Mouse (Mus musculus) testis, postnatal 14 days (tissue): ENCODE data around the gene Arid1b.
"Not testable (repeated sequence)": the region's sequence is repeated elsewhere in the genome, so short reads cannot be mapped to it uniquely, and the experiment has no call there.

ENCODE experiments used
- DNase-seq: peaks from one replicate; pipeline ENCODE4 v3.0.0; 2021; ENCODE audit warnings: low spot score

Gene Arid1b

DNA sequence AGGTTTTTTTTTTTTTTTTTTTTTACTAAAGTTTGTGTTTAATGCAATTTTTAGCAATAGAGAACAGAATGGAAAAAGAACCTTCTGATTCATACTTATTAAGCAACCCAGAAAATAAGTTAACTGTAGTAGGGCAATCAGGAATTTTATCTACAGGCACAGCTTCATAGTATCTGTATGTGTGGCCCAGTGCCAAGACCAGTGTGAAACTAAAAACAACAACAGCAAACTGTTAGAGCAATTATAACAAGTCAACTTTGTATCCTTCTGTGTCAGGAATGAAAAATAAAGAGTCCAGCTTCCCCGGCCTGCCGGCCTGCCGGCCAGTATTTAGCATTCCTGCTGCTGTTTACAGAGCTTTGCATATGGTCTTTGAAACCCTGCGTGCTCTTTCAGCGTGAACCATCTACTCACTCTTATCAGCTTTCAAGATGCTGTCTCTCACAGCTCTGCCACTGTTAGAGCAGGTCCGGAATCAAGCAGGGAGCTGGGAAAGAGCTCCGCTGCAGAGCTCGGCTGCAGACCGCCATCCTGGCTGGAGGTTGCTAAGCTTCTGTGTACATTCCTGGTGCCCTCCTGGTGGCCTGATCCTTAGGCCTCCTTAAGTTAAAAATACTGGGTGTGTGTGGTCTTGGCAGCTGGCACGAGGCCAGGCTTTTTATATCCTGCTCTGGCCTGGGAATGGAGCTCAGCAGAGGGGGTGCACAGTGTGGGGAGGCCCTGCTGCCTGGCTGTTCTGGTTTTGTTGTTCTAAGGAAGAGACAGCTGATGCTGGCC is 64.0 kb downstream of the Arid1b start:
- DNase-seq, result peak; percentile 52

DNA sequence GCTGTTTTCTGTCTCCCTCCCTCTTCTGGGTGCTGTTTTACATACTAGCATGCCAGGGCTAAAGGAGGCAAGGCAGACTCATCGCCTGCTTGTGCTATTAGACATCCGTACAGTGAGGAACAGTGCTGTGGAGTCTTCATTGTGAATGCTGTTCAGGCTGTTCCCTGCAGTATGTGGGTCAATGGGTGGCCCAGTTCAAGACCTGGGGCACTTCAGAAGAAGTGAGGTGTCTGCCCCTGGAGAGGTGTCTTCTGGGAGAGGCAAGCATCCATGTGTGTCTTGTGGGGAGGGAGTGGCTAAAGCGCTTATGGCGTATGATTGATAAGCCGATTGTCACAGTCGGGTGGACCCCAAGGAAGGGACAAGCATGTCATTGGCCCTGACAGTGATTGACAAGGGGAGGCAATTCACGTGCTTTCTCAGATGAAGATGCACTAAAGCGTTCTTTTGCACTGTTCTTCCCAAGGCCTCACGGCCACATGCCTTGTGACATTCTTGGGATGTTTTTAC is 65.0 kb downstream of the Arid1b start:
- no peak for DNase-seq

DNA sequence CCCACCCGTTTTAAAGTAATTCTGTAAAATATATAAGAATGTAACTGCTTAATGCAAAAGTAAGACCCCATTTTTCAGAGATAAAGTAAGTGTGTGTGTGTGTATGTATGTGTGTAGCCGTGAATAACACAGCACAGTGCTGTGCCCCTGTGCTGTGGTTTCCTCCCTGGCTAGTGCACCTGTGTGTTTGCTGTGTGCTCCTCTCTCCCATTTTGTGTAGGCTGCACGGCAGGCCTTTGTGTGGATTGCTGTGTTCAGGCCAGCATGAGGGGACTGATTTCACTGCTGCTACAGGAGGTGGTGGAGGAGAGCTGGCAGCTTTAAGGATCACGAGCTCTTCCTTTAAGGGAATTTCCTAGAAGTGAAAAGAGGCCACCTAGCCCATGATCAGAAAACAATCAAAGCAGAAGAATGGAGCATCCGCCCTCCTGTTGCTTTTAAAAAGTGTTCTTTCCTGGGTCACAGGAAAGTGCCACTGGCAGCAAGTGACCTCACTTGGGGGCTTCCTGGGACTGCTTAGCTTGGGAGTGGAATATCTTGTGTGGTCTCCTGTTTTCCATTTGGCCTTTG is 66.5 kb downstream of the Arid1b start:
- no peak for DNase-seq

DNA sequence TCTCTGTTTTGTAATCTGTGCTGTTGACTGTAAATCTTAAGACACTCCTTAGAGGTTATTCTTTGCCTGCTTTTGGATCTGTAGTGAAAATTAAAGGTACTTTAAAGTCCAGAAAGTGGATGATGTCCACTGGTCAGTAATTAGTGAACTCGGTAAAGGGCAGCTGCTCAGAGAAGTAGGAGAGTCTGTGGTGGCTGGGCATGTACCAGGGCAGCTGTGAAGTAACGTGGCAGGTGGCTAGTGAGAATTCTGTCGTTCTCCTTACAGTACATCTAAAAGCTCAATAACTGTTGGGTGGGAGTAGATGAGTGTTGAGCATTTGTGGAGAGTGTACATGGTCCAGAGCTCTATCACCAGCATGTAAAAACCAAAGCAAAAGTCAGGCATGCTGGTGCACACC is 67.1 kb downstream of the Arid1b start:
- no peak for DNase-seq

DNA sequence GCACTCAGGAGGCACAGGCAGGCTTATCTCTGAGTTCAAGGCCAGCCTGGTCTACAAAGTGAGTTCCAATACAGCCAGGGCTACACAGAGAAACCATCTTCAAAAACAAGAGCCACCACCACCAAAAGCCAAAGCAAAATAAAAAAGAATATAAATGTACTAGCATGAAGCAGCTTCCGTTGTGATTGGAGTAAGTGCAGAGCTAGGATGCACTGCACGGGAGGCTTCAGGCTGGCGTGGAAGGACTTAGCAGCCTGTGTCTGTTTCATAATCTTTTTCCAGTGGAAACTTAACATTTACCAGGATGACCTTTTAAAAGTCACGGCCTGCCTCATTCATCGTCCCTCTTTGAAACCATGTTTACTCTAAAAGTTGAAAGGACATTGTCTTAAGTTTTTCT is 67.5 kb downstream of the Arid1b start:
- DNase-seq, result no peak

DNA sequence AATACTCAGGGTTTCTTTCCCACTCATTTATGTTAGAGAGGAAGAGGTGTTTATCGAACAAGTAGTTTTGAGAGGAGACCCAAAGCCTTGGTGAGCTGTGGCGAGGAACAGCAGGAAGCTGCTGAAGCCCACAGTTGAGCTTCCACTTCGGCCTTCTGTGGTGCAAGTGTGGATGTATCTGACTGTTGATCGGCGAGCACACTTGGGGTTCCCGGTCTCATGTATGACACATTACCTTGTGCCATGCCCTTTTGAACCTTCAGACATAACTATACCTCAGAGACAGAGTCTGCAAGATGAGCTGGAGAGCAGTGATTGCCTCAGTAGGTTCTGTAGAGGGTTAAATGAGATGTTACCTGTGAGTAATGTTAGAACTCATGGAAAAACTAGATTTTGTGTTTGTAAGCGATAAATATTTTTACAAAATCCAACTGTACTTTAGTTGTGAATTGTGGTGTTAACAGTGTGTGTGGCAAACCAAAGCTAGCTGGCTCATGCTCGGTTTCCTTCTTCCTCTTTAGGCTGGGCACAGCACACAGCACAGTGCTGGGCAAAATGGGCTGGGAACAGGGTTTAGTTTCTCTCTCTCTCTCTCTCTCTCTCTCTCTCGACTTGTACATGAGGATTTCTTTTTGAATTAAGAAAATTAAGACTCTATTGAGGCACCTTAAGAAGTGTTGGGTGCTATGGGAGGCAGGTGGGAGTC is 69.5 kb downstream of the Arid1b start:
- DNase-seq, result no peak

DNA sequence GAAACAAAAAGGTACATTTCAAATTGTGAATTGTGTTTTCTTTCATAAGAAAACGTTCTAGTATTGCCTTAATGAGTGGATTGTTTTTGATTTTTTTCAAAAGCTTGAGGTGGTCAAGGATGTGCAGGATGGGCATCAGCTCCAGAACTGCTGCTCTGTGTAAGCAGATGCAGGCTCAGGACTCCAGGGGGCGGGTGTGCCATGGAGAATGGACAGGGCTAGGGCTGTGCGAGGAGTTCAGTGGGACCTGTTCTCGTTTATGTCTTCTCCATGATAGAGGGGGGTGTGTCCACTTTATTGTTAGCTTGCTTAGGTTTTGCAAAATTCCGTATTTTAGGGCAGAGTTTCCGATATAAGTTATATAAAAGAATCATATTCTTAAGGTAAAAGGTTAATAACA is 70.6 kb downstream of the Arid1b start:
- no peak for DNase-seq

DNA sequence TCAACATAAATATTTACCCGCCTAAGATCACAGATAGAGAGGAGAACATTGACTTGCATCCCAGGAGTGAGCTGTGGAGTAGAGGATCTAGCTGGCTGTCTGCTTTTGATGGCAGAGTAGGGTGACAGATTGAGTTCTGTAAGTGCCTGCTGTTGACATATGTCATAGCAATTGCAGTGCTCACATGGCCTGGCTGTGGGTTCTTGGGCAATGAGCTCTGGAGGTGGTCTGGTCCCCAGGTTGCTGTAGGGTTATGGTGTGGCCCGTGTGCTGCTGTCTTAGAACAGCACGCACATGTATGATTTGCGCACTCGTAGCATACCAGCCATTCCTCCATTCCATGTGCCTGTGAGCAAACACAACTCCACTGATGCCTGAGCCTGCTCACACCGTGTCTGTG is 71.1 kb downstream of the Arid1b start:
- no peak for DNase-seq

DNA sequence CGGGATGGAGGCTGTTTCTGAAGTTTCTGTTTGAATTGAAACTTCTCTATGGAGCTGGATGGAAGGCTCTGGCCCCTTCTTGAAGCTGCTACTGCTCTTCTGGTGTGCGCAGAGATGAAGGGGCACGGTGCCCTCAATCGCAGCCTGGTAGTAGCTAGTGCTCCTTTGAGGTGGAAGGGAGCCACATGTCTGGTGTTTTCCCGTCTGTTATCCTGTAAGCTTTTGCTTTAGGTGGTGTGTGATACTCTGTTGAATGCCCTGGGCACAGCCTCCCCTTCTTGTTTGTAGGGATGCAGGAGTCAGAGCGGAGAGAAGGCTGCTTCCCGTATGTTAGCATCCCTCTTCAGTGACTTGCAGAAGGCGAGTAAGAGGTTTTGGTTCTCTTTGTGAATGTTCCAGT is 72.7 kb downstream of the Arid1b start:
- no peak for DNase-seq

DNA sequence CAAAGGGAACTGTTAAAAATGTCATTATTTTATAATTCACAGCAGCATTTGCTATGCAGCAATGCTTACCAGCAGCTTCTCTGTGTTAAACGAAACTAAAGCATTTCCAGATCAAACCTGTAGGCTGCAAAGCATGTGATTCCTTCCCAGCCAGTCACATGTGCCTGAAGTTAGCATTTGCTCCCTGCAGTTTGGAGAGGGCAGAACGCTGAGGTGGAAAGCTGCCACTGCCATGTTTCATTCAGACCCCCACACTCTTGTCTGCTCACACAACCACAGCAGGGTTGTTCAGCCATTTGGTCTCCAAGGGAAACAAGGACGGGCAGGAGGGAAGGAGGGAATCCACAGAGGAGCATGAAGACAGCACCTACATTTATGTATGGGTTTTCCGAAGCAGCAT is 73.1 kb downstream of the Arid1b start:
- no peak for DNase-seq

DNA sequence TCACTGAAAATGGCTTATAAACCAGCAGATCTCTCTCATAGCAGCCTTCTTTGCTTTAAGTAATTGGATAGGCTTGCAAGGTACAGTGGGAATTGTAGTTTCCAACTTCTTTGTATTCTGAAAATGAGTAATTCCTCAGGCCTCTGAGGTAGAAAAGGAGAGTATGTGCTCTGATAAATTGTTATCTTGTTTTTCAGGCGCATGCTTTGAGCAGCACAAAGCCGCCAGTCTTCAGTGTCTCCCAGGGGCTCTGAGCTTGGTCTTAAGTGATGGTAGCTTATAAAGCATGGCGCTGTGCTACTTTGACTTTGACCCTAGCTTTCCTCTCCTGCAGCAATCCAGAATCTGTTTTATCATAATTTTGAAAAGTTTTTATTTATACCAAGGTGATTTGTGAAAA is 76.3 kb downstream of the Arid1b start:
- no peak for DNase-seq

DNA sequence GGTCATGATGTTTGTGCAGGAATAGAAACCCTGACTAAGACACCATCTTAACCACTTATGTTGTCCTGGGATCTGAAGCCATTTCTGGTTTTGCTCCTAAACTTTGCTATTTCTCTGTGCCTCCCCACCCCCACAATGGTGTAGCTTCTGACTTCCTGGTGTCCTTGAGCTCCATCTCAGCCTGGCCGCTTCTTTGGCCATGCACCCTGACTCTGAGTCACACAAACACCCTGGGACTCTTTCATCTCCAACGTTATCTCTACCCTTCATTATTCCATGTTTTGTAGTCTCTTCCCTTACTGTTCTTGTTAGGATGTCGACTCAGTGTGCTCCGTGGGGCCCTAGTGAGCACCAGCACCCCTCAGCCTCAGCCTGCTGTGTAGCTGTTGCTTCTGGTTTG is 78.4 kb downstream of the Arid1b start:
- DNase-seq, result no peak

DNA sequence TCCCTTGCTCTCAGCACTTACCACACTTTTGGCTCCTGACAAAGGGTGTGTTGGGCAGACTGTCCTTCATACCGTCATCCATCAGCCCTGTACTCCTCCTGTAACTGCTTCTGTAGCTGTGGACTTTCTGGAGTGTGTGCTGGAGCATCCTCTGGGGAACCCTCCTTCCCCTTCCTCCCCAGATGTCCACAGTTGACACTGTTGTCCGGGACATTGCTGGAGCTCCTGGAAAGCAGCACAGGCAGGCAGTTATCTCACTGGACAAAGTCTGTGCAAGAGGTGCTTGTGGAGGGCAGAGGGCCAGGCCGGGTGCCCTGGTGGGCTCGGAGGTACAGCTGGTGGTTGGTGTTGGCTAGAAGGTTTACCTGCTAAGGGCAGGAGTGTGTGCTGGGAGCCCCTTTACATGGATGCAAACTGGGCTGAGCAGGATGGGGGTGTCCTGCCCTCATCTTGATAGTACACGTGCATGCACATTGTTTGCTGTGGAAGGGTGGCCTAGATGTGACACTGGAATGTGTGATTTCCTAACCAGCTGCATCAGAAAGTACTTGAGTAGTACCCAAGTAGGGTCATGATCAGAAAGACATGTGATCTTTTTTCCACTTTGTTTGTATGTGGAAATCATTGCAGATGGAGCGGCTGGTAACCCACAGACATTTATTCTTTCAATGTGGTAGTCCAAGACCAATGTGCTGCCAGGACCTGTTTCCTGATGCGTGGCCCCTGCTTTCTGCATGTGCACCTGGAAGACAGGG is 80.8 kb downstream of the Arid1b start:
- no peak for DNase-seq

DNA sequence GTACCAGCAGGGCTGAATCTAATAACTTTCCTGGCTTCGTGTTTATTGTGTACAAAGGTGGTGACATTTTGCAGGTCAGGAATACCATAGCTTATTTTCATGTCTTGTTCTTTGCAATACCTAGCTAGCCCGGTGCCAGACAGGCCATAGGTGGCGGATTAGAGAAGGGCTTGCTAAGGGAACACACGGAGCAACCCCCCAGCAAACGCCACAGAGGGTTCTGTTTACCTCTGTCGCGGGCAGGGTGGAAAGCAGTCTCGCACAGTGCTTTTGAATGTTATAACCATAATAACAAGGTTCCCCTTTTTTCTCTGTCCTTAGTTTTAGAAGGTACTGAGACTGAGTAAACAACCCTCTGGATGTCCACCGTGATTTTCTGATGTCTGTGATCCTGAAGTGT is 83.9 kb downstream of the Arid1b start:
- DNase-seq, result no peak

DNA sequence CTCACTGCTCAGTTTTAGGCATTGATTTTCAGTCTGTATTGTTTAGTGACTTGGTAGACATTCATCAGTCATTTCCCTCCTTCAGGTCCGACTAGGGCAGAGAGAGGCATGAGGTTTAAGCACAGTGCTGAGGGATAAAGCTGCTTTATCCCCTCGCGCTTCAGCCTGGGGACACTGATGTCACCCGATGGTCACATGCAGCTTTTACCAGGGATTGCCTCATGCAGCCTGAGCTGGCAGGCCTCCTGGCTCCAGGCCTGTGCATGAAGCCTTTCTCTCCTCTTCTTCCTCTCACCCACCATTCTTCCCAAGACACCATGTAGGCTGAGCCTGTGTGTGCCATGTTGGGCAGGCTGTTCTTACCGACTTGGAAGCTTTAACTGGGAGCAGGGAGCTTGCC is 84.4 kb downstream of the Arid1b start:
- no peak for DNase-seq

DNA sequence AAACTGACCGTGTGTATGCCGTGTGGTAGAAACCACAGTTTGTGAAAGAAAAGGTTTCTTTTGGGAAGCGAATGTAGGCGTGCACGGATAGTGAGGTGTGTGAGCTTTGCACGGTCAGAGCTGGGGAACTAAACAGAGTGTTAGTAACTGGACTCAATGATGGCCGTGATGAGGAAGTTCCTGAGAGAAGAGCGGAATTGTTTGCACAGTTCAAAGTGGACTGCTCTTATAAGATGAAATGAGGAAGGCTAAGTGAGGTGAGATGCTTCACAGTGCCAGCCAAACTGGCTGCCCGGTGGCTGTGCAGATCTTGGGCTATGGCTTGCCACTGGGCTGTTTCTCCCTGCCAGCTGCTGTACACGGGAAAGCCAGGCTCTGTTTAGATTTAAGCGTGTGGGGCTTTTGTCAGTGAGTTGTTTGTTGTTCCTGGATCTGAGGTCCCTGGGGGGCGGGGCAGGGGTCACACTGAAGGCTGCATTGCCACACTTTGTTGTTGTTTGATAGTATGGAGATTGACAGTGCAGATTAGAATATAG is 86.8 kb downstream of the Arid1b start:
- no peak for DNase-seq

DNA sequence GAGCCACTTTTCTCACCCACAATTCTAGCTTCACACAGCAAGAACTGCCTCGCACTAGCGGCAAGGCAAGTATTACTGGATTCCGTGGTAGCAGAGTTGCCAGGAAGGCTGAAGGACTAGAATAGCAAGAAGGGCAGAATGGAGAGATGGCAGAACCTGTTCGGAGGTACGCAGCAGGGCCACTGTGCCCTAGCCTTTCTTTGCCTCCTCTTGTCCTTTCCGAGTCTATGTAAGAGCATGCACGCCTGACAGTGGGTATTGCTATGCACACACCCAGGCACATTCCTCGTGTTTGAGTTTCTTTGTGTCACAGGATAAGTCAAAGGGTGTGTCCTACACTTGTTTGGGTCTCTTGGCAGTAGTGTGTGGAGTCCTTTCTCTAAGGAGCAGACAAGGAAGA is 88.1 kb downstream of the Arid1b start:
- no peak for DNase-seq

DNA sequence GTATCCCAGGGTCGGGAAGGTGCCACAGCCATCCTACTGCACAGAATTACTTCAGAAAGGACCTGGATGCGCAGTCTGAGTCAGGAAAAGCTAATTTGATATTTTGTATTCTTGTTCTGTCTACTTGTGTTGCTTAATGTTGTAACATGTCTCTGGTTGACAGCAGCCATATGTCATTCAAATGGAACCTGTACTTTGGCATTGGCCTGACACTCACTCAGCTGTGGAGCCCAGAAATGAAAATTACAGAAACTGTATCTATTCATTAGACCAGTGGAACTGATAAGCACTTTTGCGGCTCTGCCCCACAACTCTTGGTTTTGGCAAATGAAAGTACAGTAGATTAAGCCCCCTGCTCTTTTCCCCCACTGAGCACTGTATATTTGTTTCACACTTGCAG is 89.4 kb downstream of the Arid1b start:
- DNase-seq, result no peak

DNA sequence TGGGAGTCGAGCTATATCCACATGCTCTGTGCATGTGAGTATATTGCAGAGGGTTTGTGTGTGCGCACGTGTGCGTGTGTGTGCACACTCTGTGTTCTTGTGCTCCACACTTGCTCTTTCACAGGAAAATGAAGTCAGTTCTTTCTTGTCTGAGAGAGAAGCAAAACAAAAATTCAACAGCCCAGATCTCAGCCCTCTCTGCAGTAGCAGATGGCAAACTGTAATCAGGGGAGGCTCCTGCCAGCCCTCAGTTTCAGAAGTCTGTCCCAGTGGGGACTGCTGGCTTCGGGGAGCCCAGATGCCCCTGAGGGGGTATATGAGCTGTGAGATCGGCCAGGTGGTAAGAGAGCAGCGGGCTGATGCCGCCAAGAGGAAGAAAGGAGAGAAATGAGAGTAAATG is 90.0 kb downstream of the Arid1b start:
- no peak for DNase-seq

DNA sequence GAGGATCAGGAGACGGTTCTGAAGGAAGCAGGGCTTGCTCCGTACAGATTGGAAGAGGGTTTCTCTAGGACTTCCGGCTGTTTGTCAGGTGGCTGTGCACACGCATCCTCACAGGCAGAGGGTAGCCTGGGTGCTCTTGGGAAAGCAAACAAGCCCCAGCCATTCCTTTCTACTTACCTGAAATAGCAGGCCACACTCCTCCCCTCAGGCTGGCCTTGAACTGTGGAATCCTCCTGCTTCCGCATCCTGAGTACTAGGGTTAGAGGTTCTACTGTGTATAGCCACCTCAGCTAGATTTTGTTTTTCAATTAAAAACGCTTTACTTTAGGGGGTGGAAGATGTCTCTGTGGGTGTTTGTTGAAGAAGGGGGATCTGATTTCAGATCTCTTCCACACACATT is 90.9 kb downstream of the Arid1b start:
- DNase-seq, result no peak

DNA sequence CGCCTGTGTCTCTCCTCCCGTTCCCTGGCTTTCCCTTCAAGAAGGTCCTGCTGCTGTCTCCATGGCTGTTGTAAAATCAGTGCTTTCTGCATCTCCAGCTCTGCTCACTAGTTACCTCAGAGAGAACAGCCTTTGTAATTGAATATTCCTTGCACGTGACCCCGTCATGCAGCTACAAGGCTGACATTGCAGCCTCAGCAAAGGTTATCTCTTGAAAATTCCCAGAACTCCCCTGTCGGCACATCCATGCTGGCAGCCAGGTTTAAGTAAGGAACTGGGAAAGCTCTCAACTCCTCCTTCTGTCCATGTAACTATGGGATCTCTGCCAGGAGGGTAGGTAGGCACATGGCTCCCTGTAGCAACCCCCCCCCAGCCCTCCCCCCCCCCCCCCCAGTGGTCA is 91.8 kb downstream of the Arid1b start:
- no peak for DNase-seq

DNA sequence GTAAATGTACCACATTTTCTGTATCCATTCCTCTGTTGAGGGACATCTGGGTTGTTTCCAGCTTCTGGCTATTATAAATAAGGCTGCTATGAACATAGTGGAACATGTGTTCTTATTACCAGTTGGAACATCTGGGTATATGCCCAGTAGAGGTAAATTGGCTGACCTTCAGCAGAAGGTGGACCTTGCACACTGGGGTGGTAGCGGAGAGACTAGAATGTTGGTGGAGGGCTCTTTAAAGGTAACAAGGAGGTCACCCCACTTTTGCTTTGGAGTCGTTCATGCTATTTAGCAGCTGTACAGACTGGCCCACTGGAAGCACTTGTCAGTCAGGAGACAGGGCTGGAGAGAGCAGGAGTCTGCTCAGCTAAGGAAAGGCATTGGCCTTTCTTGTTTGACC is 94.1 kb downstream of the Arid1b start:
- DNase-seq, result not testable (repeated sequence)
